In genomic region chr7:49452274-49452673, GRCm38 (mm10) we compare ENCODE assay signal across 28 mouse cellular contexts.
DNase-seq lines count a peak whose midpoint lies in the region; ATAC-seq and TF ChIP-seq lines count a peak whose summit lies in the region.
"Had no signal": no experiment of that assay in that cellular context is flagged by ENCODE, and none has a peak within 500 bp of the region (broad histone marks: within the 10 kb centered on the region; RNA-seq: fewer than 3 reads in every experiment).

No protein-coding gene starts in this region.

- CTCF ChIA-PET in Patski (lab: Charles Lee) = interaction anchor here (1.1 to 2.0 kb wide), 2 partner anchors 13 to 37 kb away, joined by 3 to 5 read pairs; no protein-coding TSS in a partner anchor

- in situ Hi-C loops in Patski (cut with MboI; ENCODE audit: low pct_unique_long_range_greater_than_20kb) = no loop called here

- H3K4me3 ChIP-seq in heart, embryonic 10.5 days = no peak overlapping the region; the same call in 1 of the 2 replicates
- H3K4me3 ChIP-seq in lung, embryonic 14.5 days (ENCODE audit: low read depth, low read length) = no peak overlapping the region
- H3K4me3 ChIP-seq in limb, embryonic 10.5 days = no peak overlapping the region
- H3K4me3 ChIP-seq: embryonic facial prominence, embryonic 13.5 days; heart, embryonic 12.5 days; limb, embryonic 15.5 days; liver, embryonic 15.5 days; lung, embryonic 15.5 days; midbrain, embryonic 13.5 days; neural tube, embryonic 13.5 days had no signal

- no peak for ATAC-seq in lung, embryonic 14.5 days (ENCODE audit: insufficient read depth)
- peak; percentile 60 for ATAC-seq in Patski
- ATAC-seq: forebrain, postnatal 0 days; hindbrain, embryonic 16.5 days; midbrain, embryonic 13.5 days had no signal

- peaks cover 11% of the 10 kb centered on the region for H3K27me3 ChIP-seq in heart, embryonic 10.5 days (ENCODE audit: insufficient read depth, poor library complexity, severe bottlenecking)
- no peaks in the 10 kb centered on the region for H3K27me3 ChIP-seq in lung, embryonic 14.5 days (ENCODE audit: insufficient read depth, low read length)
- H3K27me3 ChIP-seq in Patski = no peaks in the 10 kb centered on the region
- peaks cover 32% of the 10 kb centered on the region for H3K27me3 ChIP-seq in limb, embryonic 10.5 days (ENCODE audit: low read depth, poor library complexity, severe bottlenecking)
- H3K27me3 ChIP-seq: heart, embryonic 12.5 days; limb, embryonic 15.5 days; liver, embryonic 15.5 days; lung, embryonic 15.5 days; midbrain, embryonic 13.5 days; neural tube, embryonic 13.5 days had no signal

- H3K9ac ChIP-seq in lung, embryonic 14.5 days = no peak overlapping the region
- H3K9ac ChIP-seq: embryonic facial prominence, embryonic 13.5 days; forebrain, postnatal 0 days; heart, embryonic 12.5 days; limb, embryonic 15.5 days; liver, embryonic 15.5 days; lung, embryonic 15.5 days; midbrain, embryonic 13.5 days had no signal

- TF ChIP-seq CTCF in lung, embryonic 14.5 days (IDR thresholded peaks at IDR 0.05; ENCODE audit: low read depth) = no peak
- no peak for TF ChIP-seq CTCF in Patski (IDR thresholded peaks at IDR 0.05)

- no peak for DNase-seq in heart, embryonic 10.5 days (ENCODE audit: low spot score)
- no peak for DNase-seq in heart, adult 9 months (ENCODE audit: low spot score in 2 of 2)
- no peak for DNase-seq in lung, embryonic 14.5 days
- DNase-seq in lung, postnatal 25 days (ENCODE audit: low spot score) = no peak
- DNase-seq in Patski (ENCODE audit: low read depth, low spot score) = no peak
- no peak for DNase-seq in limb, embryonic 10.5 days (ENCODE audit: low spot score)
- DNase-seq in thymus, postnatal 36 days = no peak
- DNase-seq in testis, postnatal 14 days (ENCODE audit: low spot score) = no peak
- DNase-seq: adrenal gland, postnatal 14 days; cerebellum, adult 11 months; cerebellum, adult 9-10 months; embryo, embryonic 11 days; forebrain, postnatal 0 days; gastrocnemius, postnatal 10 days; kidney, adult 11 months; kidney, postnatal 14 days; left cerebral cortex, postnatal 4 days; lung, postnatal 36 days; thymus, adult 2 months; thymus, postnatal 4 days had no signal

- H3K27ac ChIP-seq in heart, embryonic 10.5 days = 0 out of 2 replicates have a peak overlapping the region, but pooled peaks have one; percentile 42
- no peak overlapping the region for H3K27ac ChIP-seq in lung, embryonic 14.5 days (ENCODE audit: low read depth)
- H3K27ac ChIP-seq in limb, embryonic 10.5 days = peak overlapping the region; percentile 58; the same call in 1 of the 2 replicates
- H3K27ac ChIP-seq: embryonic facial prominence, embryonic 13.5 days; limb, embryonic 15.5 days; liver, embryonic 15.5 days; lung, embryonic 15.5 days; midbrain, embryonic 13.5 days; neural tube, embryonic 13.5 days had no signal

- peaks cover 13% of the 10 kb centered on the region; the same call in 1 of the 2 replicates for H3K36me3 ChIP-seq in heart, embryonic 10.5 days
- H3K36me3 ChIP-seq in lung, embryonic 14.5 days (ENCODE audit: insufficient read depth) = peaks cover 7% of the 10 kb centered on the region; the same call in 1 of the 2 replicates
- no peaks in the 10 kb centered on the region for H3K36me3 ChIP-seq in limb, embryonic 10.5 days
- H3K36me3 ChIP-seq: liver, embryonic 15.5 days; lung, embryonic 15.5 days had no signal

- H3K4me2 ChIP-seq in lung, embryonic 14.5 days = peak overlapping the region; percentile 10; the same call in 1 of the 2 replicates
- H3K4me2 ChIP-seq: embryonic facial prominence, embryonic 13.5 days; heart, embryonic 12.5 days; limb, embryonic 15.5 days; liver, embryonic 15.5 days; lung, embryonic 15.5 days; midbrain, embryonic 13.5 days; neural tube, embryonic 13.5 days had no signal

- H3K4me1 ChIP-seq in heart, embryonic 10.5 days = peaks cover 51% of the 10 kb centered on the region
- peaks cover 9% of the 10 kb centered on the region for H3K4me1 ChIP-seq in lung, embryonic 14.5 days (ENCODE audit: insufficient read depth)
- peaks cover 37% of the 10 kb centered on the region for H3K4me1 ChIP-seq in limb, embryonic 10.5 days

- POLR2A ChIA-PET in Patski (lab: Charles Lee) = interaction anchor here (0.5 kb wide), 1 partner anchor 259 kb away, joined by 4 read pairs; no protein-coding TSS in a partner anchor

- no peaks in the 10 kb centered on the region for H3K9me3 ChIP-seq in heart, embryonic 10.5 days
- no peaks in the 10 kb centered on the region for H3K9me3 ChIP-seq in lung, embryonic 14.5 days (ENCODE audit: low read depth, low read length)
- no peaks in the 10 kb centered on the region for H3K9me3 ChIP-seq in limb, embryonic 10.5 days (replicated peaks)
- H3K9me3 ChIP-seq: embryonic facial prominence, embryonic 13.5 days; heart, embryonic 12.5 days; limb, embryonic 15.5 days; liver, embryonic 15.5 days; lung, embryonic 15.5 days; midbrain, embryonic 13.5 days; neural tube, embryonic 13.5 days had no signal

- WGBS in heart, embryonic 10.5 days = 40% methylated on average over 11 of the region's 11 CpGs
- 59% methylated on average over 11 of the region's 11 CpGs for WGBS in lung, embryonic 14.5 days
- 71% methylated on average over 11 of the region's 11 CpGs for WGBS in limb, embryonic 10.5 days
